ENCODE assay signal across 23 mouse cellular contexts in the genomic region with DNA sequence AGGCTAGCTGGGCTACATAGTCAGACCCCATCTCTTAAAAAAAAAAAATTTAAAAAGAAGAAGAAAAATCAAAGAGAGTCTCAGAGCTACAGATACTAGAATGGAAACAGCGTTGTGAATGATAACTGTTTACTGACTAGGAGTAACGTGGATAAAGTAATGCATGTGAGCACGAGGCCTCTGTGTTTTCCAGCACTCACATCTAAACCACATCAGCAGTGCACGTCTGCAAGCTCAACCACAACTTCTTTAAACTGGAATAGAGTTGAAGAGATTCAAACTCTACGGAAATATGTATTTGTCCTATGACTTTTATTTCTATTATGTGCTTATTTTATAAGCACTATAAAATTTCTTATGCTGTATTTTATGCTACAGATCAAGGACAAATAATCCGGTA.
"Had no signal": no experiment of that assay in that cellular context is flagged by ENCODE, and none has a peak within 500 bp of the region (broad histone marks: within the 10 kb centered on the region; RNA-seq: fewer than 3 reads in every experiment).

No protein-coding gene starts in this region.

- ATAC-seq: intestine, postnatal 0 days; liver, postnatal 0 days; lung, postnatal 0 days had no signal

- H3K4me1 ChIP-seq: limb, embryonic 12.5 days had no signal

- DNase-seq: kidney, adult 2 months; kidney, postnatal 25 days; layer of hippocampus, postnatal 36 days; liver, postnatal 0 days; lung, embryonic 14.5 days; lung, postnatal 4 days; midbrain, embryonic 14.5 days; right cerebral cortex, adult 18-20 months; right cerebral cortex, postnatal 14 days; spleen, adult 18-20 months; thymus, postnatal 25 days had no signal

- H3K4me3 ChIP-seq: layer of hippocampus, adult 2 months; left cerebral cortex, adult 2 months; limb, embryonic 12.5 days; limb, embryonic 15.5 days; megakaryocyte, embryonic 14.5 days; neural tube, embryonic 12.5 days; neural tube, embryonic 15.5 days; stomach, embryonic 15.5 days had no signal

- H3K36me3 ChIP-seq: limb, embryonic 12.5 days; neural tube, embryonic 12.5 days; neural tube, embryonic 15.5 days had no signal

- H3K27ac ChIP-seq: kidney, postnatal 0 days; layer of hippocampus, adult 2 months; left cerebral cortex, adult 2 months; limb, embryonic 12.5 days; limb, embryonic 15.5 days; liver, embryonic 14.5 days; neural tube, embryonic 12.5 days; neural tube, embryonic 15.5 days; stomach, embryonic 15.5 days had no signal

- H3K9me3 ChIP-seq: limb, embryonic 12.5 days; limb, embryonic 15.5 days; megakaryocyte, embryonic 14.5 days; neural tube, embryonic 12.5 days; neural tube, embryonic 15.5 days; stomach, embryonic 15.5 days had no signal

- H3K27me3 ChIP-seq: limb, embryonic 12.5 days; limb, embryonic 15.5 days; megakaryocyte, embryonic 14.5 days; neural tube, embryonic 12.5 days; neural tube, embryonic 15.5 days; stomach, embryonic 15.5 days had no signal
